Mouse (Mus musculus) heart, postnatal 0 days (tissue): ENCODE measurements around the gene Fam84b. TPM values are rescaled to one million over a fixed set of nuclear protein-coding genes. Genes with fewer than 3 reads are reported as not detected.

ENCODE experiments used
- ATAC-seq: fragments of 200-750 bp; cut with Nextera tagmentation; 2 replicates; pipeline ENCODE4 v1.8.0; 2017; ENCODE audit warnings: low read depth, moderate number of reproducible peaks, moderate library complexity; ENCODE audit not compliant: insufficient read depth
- DNase-seq: peaks from one replicate; pipeline ENCODE4 v3.0.0-alpha.2; 2016; ENCODE audit warnings: low spot score
- H3K27ac ChIP-seq: fragments of 300-500 bp; sonication (generic); 2 replicates; pipeline ENCODE4 v1.5.1; 2014; ENCODE audit warnings: low read depth, mild to moderate bottlenecking
- H3K27me3 ChIP-seq: fragments of 300-500 bp; sonication (generic); 2 replicates; pipeline ENCODE4 v1.6.1; 2014; ENCODE audit warnings: low read length, mixed read lengths; ENCODE audit not compliant: control insufficient read depth, insufficient read depth
- H3K36me3 ChIP-seq: fragments of 300-500 bp; sonication (generic); replicated peaks from 2 replicates; pipeline ENCODE4 v1.6.1; 2014; ENCODE audit warnings: low read length, mixed read lengths; ENCODE audit not compliant: control insufficient read depth, insufficient read depth
- H3K4me1 ChIP-seq: fragments of 300-500 bp; sonication (generic); 2 replicates; pipeline ENCODE4 v1.6.1; 2014; ENCODE audit warnings: antibody characterized with exemption; ENCODE audit not compliant: control insufficient read depth, insufficient read depth
- H3K4me2 ChIP-seq: fragments of 300-500 bp; sonication (generic); 2 replicates; pipeline ENCODE4 v1.6.1; 2014; ENCODE audit warnings: low read depth, mild to moderate bottlenecking, low read length, moderate library complexity
- H3K4me3 ChIP-seq: fragments of 300-500 bp; sonication (generic); 2 replicates; pipeline ENCODE4 v1.5.1; 2014; ENCODE audit warnings: low read depth, low read length
- H3K9ac ChIP-seq: fragments of 300-500 bp; sonication (generic); replicated peaks from 2 replicates; pipeline ENCODE4 v1.6.1; 2014; ENCODE audit warnings: low read depth, low read length, mixed read lengths
- H3K9me3 ChIP-seq: fragments of 300-500 bp; sonication (generic); replicated peaks from 2 replicates; pipeline ENCODE4 v1.6.1; 2016; ENCODE audit warnings: low read length; ENCODE audit not compliant: control insufficient read depth
- CTCF ChIP-seq: IDR thresholded peaks from 2 replicates; pipeline ENCODE4 v1.5.1; 2016; ENCODE audit warnings: antibody characterized with exemption, control low read depth, low read depth
- EP300 ChIP-seq: IDR thresholded peaks from 2 replicates; pipeline ENCODE4 v1.6.1; 2016; ENCODE audit warnings: antibody characterized with exemption, low read depth
- WGBS: fragments of 180-500 bp; shearing (Covaris S2); extraction: QIAGEN DNeasy Blood & Tissue Kit; methylation state at CpG from one replicate; pipeline ENCODE4 v1.1.7; 2014; 5-methylcytosine and 5-hydroxymethylcytosine counted together
- polyA plus RNA-seq: library from polyadenylated mRNA; unstranded; fragments of >200 nt; fragmentation: Nextera tagmentation; extraction: Ambion mirVana; gene quantifications from 2 replicates; pipeline ENCODE4 v1.2.1, GENCODE M21; 2015
- total RNA-seq: library from RNA; depleted of rRNA; stranded (reverse); fragments of >200 nt; gene quantifications from 2 replicates; pipeline ENCODE4 v1.2.3, GENCODE M21; 2014; ENCODE audit warnings: low replicate concordance

Gene Fam84b
- total and polyA plus RNA-seq, 2 experiments from 2014 or later, result 2.7 to 5.3 TPM

DNA sequence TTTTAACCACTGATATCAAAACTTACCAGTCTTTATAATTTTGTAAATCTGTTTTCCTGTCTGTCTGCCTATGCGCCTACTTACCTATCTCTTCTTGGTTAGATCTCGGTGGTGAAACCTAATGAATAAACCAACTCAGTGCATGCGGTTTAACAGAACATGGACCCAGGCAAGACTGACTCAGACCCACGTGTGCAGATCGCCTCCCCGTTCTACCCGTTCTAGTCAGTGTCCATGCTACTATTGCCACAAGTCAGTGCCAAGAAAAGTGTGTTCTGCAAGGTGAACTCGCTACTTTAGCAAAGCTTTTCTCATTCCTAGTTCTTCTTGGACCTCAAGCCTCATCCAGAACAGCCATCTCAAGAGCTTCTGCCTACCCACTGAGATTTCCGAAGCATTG, 15.9 kb downstream of the Fam84b start:
- WGBS, result 84% methylated on average over 9 of the region's 9 CpGs
- H3K4me1 ChIP-seq, result no peaks in the 10 kb centered on the region
- TF ChIP-seq CTCF (no peak), EP300 (no peak)
- ATAC-seq, result no peak
- no peak for DNase-seq
- H3K9ac ChIP-seq, result no peak overlapping the region
- no peak overlapping the region for H3K4me2 ChIP-seq
- H3K27ac ChIP-seq, result no peak overlapping the region
- H3K36me3 ChIP-seq, result no peaks in the 10 kb centered on the region
- H3K9me3 ChIP-seq, result no peaks in the 10 kb centered on the region
- no peak overlapping the region for H3K4me3 ChIP-seq
- no peaks in the 10 kb centered on the region for H3K27me3 ChIP-seq

DNA sequence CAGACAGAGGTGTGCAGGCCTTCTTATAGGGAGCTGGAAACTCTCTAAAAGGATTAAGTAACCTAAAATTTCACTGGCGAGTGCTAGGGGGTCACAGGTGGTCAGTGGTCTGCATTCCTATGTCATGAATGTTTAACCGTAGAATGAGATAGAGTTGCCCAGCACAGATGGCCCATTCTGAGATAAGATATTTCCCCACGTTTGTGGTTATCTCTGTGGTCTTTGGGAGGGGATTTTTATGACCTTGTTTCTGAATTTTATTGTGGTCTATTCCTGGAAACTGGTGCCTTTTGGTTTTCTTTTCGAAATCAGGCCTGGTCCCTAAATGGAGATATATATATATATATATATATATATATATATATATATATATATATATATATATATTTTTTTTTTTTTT, 17.3 kb downstream of the Fam84b start:
- no peak for ATAC-seq
- Histone ChIP-seq H3K4me1 (no peaks in the 10 kb centered on the region), H3K9me3 (no peaks in the 10 kb centered on the region), H3K27me3 (no peaks in the 10 kb centered on the region), H3K27ac (no peak overlapping the region), H3K36me3 (no peaks in the 10 kb centered on the region), H3K4me3 (no peak overlapping the region), H3K4me2 (no peak overlapping the region), H3K9ac (no peak overlapping the region)
- WGBS, result 52% methylated on average over 4 of the region's 4 CpGs
- TF ChIP-seq EP300 (no peak), CTCF (no peak)
- no peak for DNase-seq

DNA sequence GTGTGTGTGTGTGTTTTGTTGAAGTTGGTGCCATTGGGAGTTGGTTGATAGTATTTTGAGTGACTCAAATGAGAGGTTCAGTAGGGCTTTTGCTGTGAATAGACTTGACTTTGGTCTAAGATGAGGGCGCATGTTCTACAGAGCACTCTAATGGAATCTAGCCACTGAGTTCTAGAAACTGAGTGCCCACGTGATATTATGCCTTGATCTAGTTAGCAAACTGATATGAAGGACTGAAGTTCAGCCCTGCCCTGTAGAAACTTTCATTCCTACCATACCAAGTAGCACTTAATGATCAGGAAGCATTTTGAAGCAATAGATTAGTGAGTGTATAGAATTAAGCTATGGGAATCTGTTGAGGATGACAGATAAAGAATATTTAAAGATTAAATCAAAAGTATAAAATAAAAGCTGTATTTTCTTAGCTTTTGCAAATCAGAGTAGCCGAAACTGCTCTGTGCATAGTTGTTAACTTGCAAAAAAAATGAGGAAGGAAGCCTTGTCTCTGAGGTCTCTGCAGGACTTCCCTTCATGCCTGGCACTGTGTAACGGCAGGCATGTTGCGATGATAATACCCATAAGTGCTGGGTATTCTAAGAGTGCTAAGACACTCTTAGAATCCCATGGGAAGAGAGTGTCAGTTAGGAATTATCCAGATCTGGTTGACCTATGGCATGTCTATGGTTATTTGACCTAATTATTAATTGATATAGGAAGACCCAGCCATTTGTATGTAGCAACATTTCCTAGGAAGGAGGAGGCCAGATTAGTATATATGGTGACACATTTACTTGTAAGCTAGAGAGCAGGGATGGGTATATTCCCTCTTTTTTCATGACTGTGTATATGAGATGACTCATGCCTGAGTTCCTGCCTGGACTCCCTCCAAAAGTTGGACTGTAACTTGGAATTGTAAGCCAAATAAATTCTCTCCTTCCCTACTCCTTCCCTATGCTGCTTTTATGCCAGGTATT, 18.7 kb downstream of the Fam84b start:
- Histone ChIP-seq H3K9me3 (no peaks in the 10 kb centered on the region), H3K4me1 (no peaks in the 10 kb centered on the region), H3K4me3 (no peak overlapping the region), H3K27me3 (no peaks in the 10 kb centered on the region), H3K9ac (no peak overlapping the region), H3K27ac (no peak overlapping the region), H3K36me3 (no peaks in the 10 kb centered on the region), H3K4me2 (no peak overlapping the region)
- no peak for TF ChIP-seq EP300
- no peak for TF ChIP-seq CTCF
- WGBS, result 78% methylated on average over 5 of the region's 5 CpGs
- ATAC-seq (no peak), DNase-seq (no peak)

DNA sequence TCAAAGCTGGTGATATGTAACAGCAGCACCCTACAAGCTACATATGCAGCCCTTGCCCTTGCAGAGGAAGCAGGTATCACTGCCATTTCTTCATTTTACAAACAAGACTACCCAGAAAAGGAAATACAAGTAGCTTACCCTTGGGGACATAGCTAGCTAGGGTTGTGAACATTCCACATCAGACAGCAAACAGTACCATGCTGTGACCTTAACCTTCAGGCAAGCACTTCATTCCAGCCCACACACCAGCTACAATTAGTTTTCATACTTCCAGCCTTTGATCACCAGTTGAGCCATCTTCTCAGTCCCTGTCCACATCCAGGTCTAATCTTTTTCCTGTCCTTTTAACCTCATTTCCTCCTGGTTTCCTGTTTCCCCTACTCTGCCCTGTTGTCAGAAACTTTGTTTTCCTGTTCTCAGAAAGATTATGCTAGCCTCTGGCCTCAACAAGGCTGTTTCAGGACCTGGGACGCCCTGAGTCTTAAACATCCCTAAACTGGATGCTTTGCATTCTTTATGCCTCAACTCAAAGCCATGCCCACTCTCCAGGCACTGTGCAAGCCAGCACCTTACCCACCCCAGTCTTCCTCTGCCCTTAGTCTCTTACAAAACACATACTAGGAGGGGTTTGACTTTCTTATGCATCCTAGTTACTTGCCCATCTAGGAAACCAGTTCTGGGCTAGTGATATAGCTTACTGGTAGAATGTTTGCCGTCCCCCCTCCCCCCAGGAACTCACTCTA, 19.9 kb downstream of the Fam84b start:
- DNase-seq, result no peak
- H3K9me3 ChIP-seq, result no peaks in the 10 kb centered on the region
- no peak overlapping the region for H3K27ac ChIP-seq
- H3K27me3 ChIP-seq, result no peaks in the 10 kb centered on the region
- TF ChIP-seq EP300, result no peak
- no peak for TF ChIP-seq CTCF
- H3K36me3 ChIP-seq, result no peaks in the 10 kb centered on the region
- no peak overlapping the region for H3K4me3 ChIP-seq
- no peaks in the 10 kb centered on the region for H3K4me1 ChIP-seq
- 18% methylated on average over 2 of the region's 2 CpGs for WGBS
- no peak overlapping the region for H3K9ac ChIP-seq
- no peak for ATAC-seq
- H3K4me2 ChIP-seq, result no peak overlapping the region

DNA sequence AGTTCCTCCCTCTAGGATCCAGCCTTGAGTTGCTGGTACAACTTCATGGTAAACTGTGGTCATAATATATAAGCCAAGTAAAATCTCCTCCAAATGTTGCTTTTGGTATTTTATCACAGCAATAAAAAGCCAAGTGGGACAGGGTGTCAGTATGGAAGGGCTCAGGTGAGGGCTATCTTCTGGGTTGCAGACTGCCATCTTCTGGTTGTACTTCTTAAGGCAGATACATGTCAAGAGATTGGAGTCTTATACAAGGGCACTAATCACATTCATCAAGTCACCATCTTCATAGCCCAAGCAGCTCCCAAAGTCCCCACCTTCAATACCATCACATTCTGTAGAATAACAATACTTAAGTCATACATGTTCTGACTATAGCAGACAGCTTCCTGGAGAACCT, 21.0 kb downstream of the Fam84b start:
- Histone ChIP-seq H3K27ac (no peak overlapping the region), H3K36me3 (no peaks in the 10 kb centered on the region), H3K27me3 (no peaks in the 10 kb centered on the region), H3K9ac (no peak overlapping the region), H3K9me3 (no peaks in the 10 kb centered on the region), H3K4me3 (no peak overlapping the region), H3K4me2 (no peak overlapping the region), H3K4me1 (no peaks in the 10 kb centered on the region)
- ATAC-seq, result no peak
- no peak for TF ChIP-seq EP300
- no peak for TF ChIP-seq CTCF
- no peak for DNase-seq
